Comparison of ENCODE assay signal across 11 mouse cellular contexts in the genomic region with DNA sequence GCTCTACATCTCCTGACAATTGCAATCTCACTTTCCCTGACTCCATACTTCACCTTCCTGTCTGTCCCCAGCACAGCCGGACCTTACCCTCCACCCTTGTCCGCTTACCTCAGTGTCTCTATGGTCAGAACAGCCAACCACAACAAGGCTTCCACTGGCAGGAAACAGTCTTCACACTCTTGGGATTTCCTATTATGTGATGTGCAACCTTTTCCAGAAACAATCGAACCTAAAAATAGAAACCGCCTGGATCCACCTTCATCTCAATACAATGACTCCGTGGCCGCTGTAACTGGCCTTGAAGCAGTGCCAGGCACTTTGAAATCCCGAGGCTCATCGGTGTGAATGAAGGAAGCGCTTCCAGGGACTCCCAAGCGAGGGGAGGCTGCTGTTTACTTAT.
A peak's percentile ranks its signal among the peaks of the same experiment; 100 is the strongest.
DNase-seq lines count a peak whose midpoint lies in the region; ATAC-seq and TF ChIP-seq lines count a peak whose summit lies in the region.
"Had no signal": no experiment of that assay in that cellular context is flagged by ENCODE, and none has a peak within 500 bp of the region (broad histone marks: within the 10 kb centered on the region; RNA-seq: fewer than 3 reads in every experiment).

No protein-coding gene starts in this region.

- no peaks in the 10 kb centered on the region for H3K9me3 ChIP-seq in heart, embryonic 15.5 days (replicated peaks)
- no peaks in the 10 kb centered on the region for H3K9me3 ChIP-seq in liver, postnatal 0 days (ENCODE audit: low read length)
- no peaks in the 10 kb centered on the region for H3K9me3 ChIP-seq in neural tube, embryonic 15.5 days (replicated peaks)
- H3K9me3 ChIP-seq: limb, embryonic 13.5 days had no signal

- no peak for TF ChIP-seq EP300 in liver, postnatal 0 days (IDR thresholded peaks at IDR 0.05; ENCODE audit: low read depth)

- WGBS in heart, embryonic 15.5 days, result 20% methylated on average over 10 of the region's 10 CpGs
- WGBS in liver, postnatal 0 days (ENCODE audit: insufficient replicate concordance), result 26% methylated on average over 10 of the region's 10 CpGs
- WGBS in neural tube, embryonic 15.5 days, result 45% methylated on average over 10 of the region's 10 CpGs

- no peak for TF ChIP-seq CTCF in gastrocnemius, adult 2 months (IDR thresholded peaks at IDR 0.05)
- TF ChIP-seq CTCF in liver, postnatal 0 days (IDR thresholded peaks at IDR 0.05; ENCODE audit: low read depth), result no peak
- no peak for TF ChIP-seq CTCF in left cerebral cortex, adult 2 months (IDR thresholded peaks at IDR 0.05)

- intact Hi-C loops in gastrocnemius, adult 2 months (cut with DNase I), result loop anchor here (2.0 to 5.0 kb wide), 2 partner anchors 255 to 329 kb away; no protein-coding TSS in a partner anchor
- intact Hi-C loops in gastrocnemius, postnatal 36 days (cut with DNase I), result loop anchor here (5.0 kb wide), 2 partner anchors 255 to 330 kb away; no protein-coding TSS in a partner anchor
- intact Hi-C loops in left cerebral cortex, adult 2 months (cut with DNase I), result loop anchor here (2.0 kb wide), 1 partner anchor 329 kb away; no protein-coding TSS in a partner anchor

- H3K4me1 ChIP-seq in heart, embryonic 15.5 days (replicated peaks), result peaks cover 51% of the 10 kb centered on the region
- no peaks in the 10 kb centered on the region for H3K4me1 ChIP-seq in liver, postnatal 0 days (ENCODE audit: insufficient read depth)
- H3K4me1 ChIP-seq in neural tube, embryonic 15.5 days, result peaks cover 5% of the 10 kb centered on the region; the same call in 1 of the 2 replicates

- no peaks in the 10 kb centered on the region for H3K27me3 ChIP-seq in heart, embryonic 15.5 days
- no peaks in the 10 kb centered on the region for H3K27me3 ChIP-seq in liver, postnatal 0 days (ENCODE audit: insufficient read depth, low read length)
- no peaks in the 10 kb centered on the region for H3K27me3 ChIP-seq in neural tube, embryonic 15.5 days (replicated peaks)

- ATAC-seq in heart, embryonic 15.5 days (replicated peaks; ENCODE audit: insufficient number of reproducible peaks, insufficient read depth, low FRiP score, low read depth), result peak; percentile 72
- ATAC-seq in liver, postnatal 0 days, result 0 out of 2 replicates have a peak, but pooled peaks have one; percentile 13
- ATAC-seq in neural tube, embryonic 15.5 days (ENCODE audit: low FRiP score), result no peak
- ATAC-seq: inflammation-experienced regulatory T-cells, adult 6 months had no signal

- no peak overlapping the region for H3K4me3 ChIP-seq in gastrocnemius, adult 2 months
- H3K4me3 ChIP-seq in heart, embryonic 15.5 days, result no peak overlapping the region
- H3K4me3 ChIP-seq in liver, postnatal 0 days (ENCODE audit: low read depth, low read length), result no peak overlapping the region
- no peak overlapping the region for H3K4me3 ChIP-seq in left cerebral cortex, adult 2 months
- H3K4me3 ChIP-seq in neural tube, embryonic 15.5 days (replicated peaks), result no peak overlapping the region
- H3K4me3 ChIP-seq: limb, embryonic 13.5 days had no signal

- H3K36me3 ChIP-seq in heart, embryonic 15.5 days, result no peaks in the 10 kb centered on the region
- no peaks in the 10 kb centered on the region for H3K36me3 ChIP-seq in liver, postnatal 0 days (replicated peaks; ENCODE audit: insufficient read depth, low read length)
- H3K36me3 ChIP-seq in neural tube, embryonic 15.5 days, result no peaks in the 10 kb centered on the region
- H3K36me3 ChIP-seq: limb, embryonic 13.5 days had no signal

- H3K9ac ChIP-seq in heart, embryonic 15.5 days, result 0 out of 2 replicates have a peak overlapping the region, but pooled peaks have one; percentile 14
- H3K9ac ChIP-seq in liver, postnatal 0 days (replicated peaks), result no peak overlapping the region
- no peak overlapping the region for H3K9ac ChIP-seq in neural tube, embryonic 15.5 days (replicated peaks)
- H3K9ac ChIP-seq: limb, embryonic 13.5 days had no signal

- peak; percentile 24 for DNase-seq in gastrocnemius, adult 2 months
- DNase-seq in gastrocnemius, postnatal 36 days, result no peak
- DNase-seq in adrenal gland, adult 8-10 months, result peak; percentile 56
- no peak for DNase-seq in liver, postnatal 0 days
- DNase-seq in left cerebral cortex, adult 2 months (ENCODE audit: extremely low spot score in 1 of 2, low spot score in 2 of 2), result no peak
- no peak for DNase-seq in spleen, postnatal 14 days (ENCODE audit: low spot score in 2 of 2)
- DNase-seq: cerebellum, postnatal 14 days had no signal

- peak overlapping the region; percentile 48; the same call in 1 of the 2 replicates for H3K27ac ChIP-seq in gastrocnemius, adult 2 months
- H3K27ac ChIP-seq in heart, embryonic 15.5 days, result peak overlapping the region; percentile 54
- no peak overlapping the region for H3K27ac ChIP-seq in liver, postnatal 0 days (ENCODE audit: low read depth)
- no peak overlapping the region for H3K27ac ChIP-seq in left cerebral cortex, adult 2 months
- no peak overlapping the region for H3K27ac ChIP-seq in neural tube, embryonic 15.5 days (replicated peaks)
- H3K27ac ChIP-seq: limb, embryonic 13.5 days had no signal

- H3K4me2 ChIP-seq in heart, embryonic 15.5 days, result 0 out of 2 replicates have a peak overlapping the region, but pooled peaks have one; percentile 13
- H3K4me2 ChIP-seq in liver, postnatal 0 days (ENCODE audit: low read depth, low read length), result no peak overlapping the region
- no peak overlapping the region for H3K4me2 ChIP-seq in neural tube, embryonic 15.5 days
- H3K4me2 ChIP-seq: limb, embryonic 13.5 days had no signal

Comparison
In these comparisons a context has a peak if more than half of its experiments do, and no peak if none do; other contexts are left out.
1. DNase-seq: peak in gastrocnemius, adult 2 months (single experiment) and adrenal gland, adult 8-10 months (single experiment); none in gastrocnemius, postnatal 36 days (0 of 2), liver, postnatal 0 days (single experiment), left cerebral cortex, adult 2 months (0 of 2) and spleen, postnatal 14 days (0 of 2).
2. H3K27ac ChIP-seq: peak in gastrocnemius, adult 2 months (single experiment) and heart, embryonic 15.5 days (single experiment); none in liver, postnatal 0 days (single experiment), left cerebral cortex, adult 2 months (single experiment) and neural tube, embryonic 15.5 days (single experiment).